Mouse (Mus musculus) E14TG2a.4 (cell line): ENCODE measurements around the gene Taldo1.

Experiments
- CTCF ChIP-seq: conservative IDR thresholded peaks from 2 replicates; pipeline ENCODE4 v1.5.1; 2014; ENCODE audit warnings: low read length
- NANOG ChIP-seq: IDR thresholded peaks from 2 replicates; pipeline ENCODE4 v1.6.1; 2014; ENCODE audit warnings: borderline replicate concordance, low read length, mixed read lengths
- POU5F1 ChIP-seq: IDR thresholded peaks from 2 replicates; pipeline ENCODE4 v1.6.1; 2014; ENCODE audit warnings: low read length, borderline replicate concordance

DNA sequence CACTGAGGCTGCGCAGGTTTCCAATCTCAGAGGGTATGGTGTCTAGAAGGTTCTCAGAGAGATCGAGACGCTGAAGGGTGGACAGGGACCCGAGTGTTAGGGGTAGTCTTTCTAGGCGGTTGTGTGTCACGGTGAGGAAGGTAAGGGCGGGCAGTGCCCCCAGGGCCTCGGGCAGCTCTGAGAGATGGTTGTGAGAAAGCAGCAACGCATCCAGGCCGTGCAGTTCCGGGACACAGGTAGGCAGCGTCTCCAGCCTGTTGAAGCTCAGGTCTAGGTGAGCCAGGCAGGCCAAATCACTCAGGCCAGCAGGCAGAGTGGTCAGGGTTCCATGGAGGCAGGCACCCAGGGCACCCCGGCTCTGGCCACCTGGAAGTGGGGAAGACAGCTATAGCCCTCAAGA lies 50.2 kb downstream of the Taldo1 start:
- no peak for TF ChIP-seq CTCF
- TF ChIP-seq NANOG, result no peak
- no peak for TF ChIP-seq POU5F1
